Mouse (Mus musculus): Measurements from ENCODE around the gene Dok3.

GRCm38 (mm10) chr13:55482542-55482941, 46.6 kb downstream of the Dok3 start:
- TF ChIP-seq POLR2A (IDR thresholded peaks at IDR 0.05; ENCODE audit: insufficient read depth, low read depth, low read length) (no peak), CTCF (IDR thresholded peaks at IDR 0.05; ENCODE audit: insufficient read depth, low read depth, low read length) (no peak)
